Mouse (Mus musculus) cerebellum, adult 2 months (tissue): ENCODE data around the gene Slc23a4.

Source experiments
- CTCF ChIP-seq: fragments of 200-500 bp; IDR thresholded peaks from 2 replicates; pipeline ENCODE4 v1.5.1; 2011; ENCODE audit warnings: low read depth, mild to moderate bottlenecking, control low read depth, low read length, moderate library complexity, borderline replicate concordance; ENCODE audit not compliant: insufficient read depth
- POLR2A ChIP-seq: fragments of 200-500 bp; IDR thresholded peaks from 2 replicates; pipeline ENCODE4 v1.6.1; 2011; ENCODE audit warnings: low read length, control low read depth, borderline replicate concordance; ENCODE audit not compliant: insufficient read depth

DNA sequence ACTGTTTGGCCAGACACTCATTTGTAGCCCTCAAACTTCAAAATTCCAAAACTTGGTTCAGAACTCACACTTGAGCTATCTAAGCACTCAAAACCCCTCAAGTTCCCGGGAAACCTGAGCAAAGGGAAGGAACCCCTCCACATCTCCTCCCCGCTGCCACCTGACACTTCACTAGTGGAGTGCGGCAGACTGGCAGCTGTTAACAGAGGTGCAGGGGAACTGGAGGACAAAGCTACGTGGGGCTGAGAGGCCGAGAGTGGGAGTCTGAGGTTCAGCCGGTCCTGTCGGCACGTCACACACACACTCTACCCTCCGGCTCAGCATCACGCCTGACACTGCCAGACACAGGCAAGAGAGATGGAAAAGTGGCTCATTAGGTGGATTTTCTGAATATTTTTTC lies 84.4 kb downstream of the Slc23a4 start:
- TF ChIP-seq POLR2A = no peak
- TF ChIP-seq CTCF = no peak
